Mouse (Mus musculus): Measurements from ENCODE around the gene Git1. TPM values are rescaled to one million over a fixed set of nuclear protein-coding genes. Genes with fewer than 3 reads are reported as not detected.

Git1 gene
- total and polyA plus RNA-seq, 2 experiments from 2014 or later: 19.6 to 143 TPM

- H3K4me2 ChIP-seq (ENCODE audit: low read depth, low read length, poor library complexity, severe bottlenecking): peak overlapping the region; percentile 86
- peak overlapping the region; percentile 90 for H3K4me3 ChIP-seq (ENCODE audit: low read depth, low read length)
- H3K27ac ChIP-seq (ENCODE audit: low read depth, low read length): peak overlapping the region; percentile 89
- WGBS: 59% methylated on average over 6 of the region's 6 CpGs
- no peaks in the 10 kb centered on the region for H3K27me3 ChIP-seq (ENCODE audit: insufficient read depth, low read length)
- no peak for TF ChIP-seq CTCF (IDR thresholded peaks at IDR 0.05)
- H3K36me3 ChIP-seq (ENCODE audit: insufficient read depth, low read length): no peaks in the 10 kb centered on the region
- peak overlapping the region; percentile 95 for H3K9ac ChIP-seq (replicated peaks; ENCODE audit: low read length, poor library complexity, severe bottlenecking)
- no peaks in the 10 kb centered on the region for H3K9me3 ChIP-seq (ENCODE audit: low read length)
- ATAC-seq (ENCODE audit: low FRiP score) (no peak), DNase-seq (ENCODE audit: low spot score) (no peak)
- H3K4me1 ChIP-seq (ENCODE audit: insufficient read depth, low read length): peaks cover 40% of the 10 kb centered on the region; the same call in 1 of the 2 replicates
These were observed 2.9 kb upstream of the Git1 start for GRCm38 (mm10) chr11:77490451-77490850.

GRCm38 (mm10) chr11:77491123-77491501, 2.2 kb upstream of the Git1 start:
- WGBS: 0% methylated on average over 13 of the region's 13 CpGs
- H3K4me2 ChIP-seq (ENCODE audit: low read depth, low read length, poor library complexity, severe bottlenecking): peak overlapping the region; percentile 86
- TF ChIP-seq CTCF (IDR thresholded peaks at IDR 0.05): peak; percentile 99
- H3K4me3 ChIP-seq (ENCODE audit: low read depth, low read length): peak overlapping the region; percentile 96
- ATAC-seq (ENCODE audit: low FRiP score): peak; percentile 72
- H3K4me1 ChIP-seq (ENCODE audit: insufficient read depth, low read length): peaks cover 35% of the 10 kb centered on the region; the same call in 1 of the 2 replicates
- H3K27me3 ChIP-seq (ENCODE audit: insufficient read depth, low read length): no peaks in the 10 kb centered on the region
- DNase-seq (ENCODE audit: low spot score): peak; percentile 95
- no peaks in the 10 kb centered on the region for H3K9me3 ChIP-seq (ENCODE audit: low read length)
- peak overlapping the region; percentile 95 for H3K9ac ChIP-seq (replicated peaks; ENCODE audit: low read length, poor library complexity, severe bottlenecking)
- H3K36me3 ChIP-seq (ENCODE audit: insufficient read depth, low read length): no peaks in the 10 kb centered on the region
- peak overlapping the region; percentile 89 for H3K27ac ChIP-seq (ENCODE audit: low read depth, low read length)

DNA sequence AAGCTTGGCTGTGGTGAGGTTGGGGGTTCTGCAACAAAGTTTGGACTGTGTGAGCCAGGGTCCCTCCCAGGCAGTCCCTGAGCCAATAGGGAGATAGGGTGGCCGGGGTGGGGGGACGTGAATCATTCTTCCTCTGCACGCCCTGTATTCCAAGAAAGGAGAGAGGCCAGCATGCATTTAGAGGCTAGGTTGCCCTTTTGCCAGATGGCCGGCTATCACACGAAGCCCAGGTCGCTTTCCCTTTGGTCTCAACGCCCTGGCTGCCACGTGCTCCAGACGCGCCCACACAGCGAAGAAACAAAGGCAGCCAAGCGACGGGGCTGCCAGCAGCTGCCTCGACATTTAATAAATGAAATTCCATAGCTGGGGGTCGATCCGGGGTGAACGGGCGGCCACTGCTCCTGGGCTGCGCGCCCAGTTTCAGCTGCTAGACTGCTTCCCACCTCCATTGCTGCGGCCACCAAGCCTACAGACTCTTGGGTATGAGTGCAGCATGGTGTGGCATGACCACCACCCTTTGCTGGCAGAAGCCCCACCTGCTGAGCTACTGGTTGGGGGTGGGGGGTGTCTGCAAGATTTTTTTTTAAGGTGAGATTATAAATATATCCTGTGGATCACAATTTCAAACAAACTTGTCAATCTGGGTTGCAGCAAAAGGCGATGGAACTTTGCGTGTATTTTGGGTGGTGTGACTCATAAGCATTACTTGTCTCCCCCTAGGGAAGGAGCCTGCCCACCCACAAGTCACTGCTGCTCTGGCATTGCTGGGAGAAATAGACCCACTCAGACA, 1.7 kb upstream of the Git1 start:
- H3K4me2 ChIP-seq (ENCODE audit: low read depth, low read length, poor library complexity, severe bottlenecking): peak overlapping the region; percentile 86
- no peaks in the 10 kb centered on the region for H3K36me3 ChIP-seq (ENCODE audit: insufficient read depth, low read length)
- peak; percentile 48 for ATAC-seq (ENCODE audit: low FRiP score)
- WGBS: under 1% methylated on average over 23 of the region's 23 CpGs
- H3K4me1 ChIP-seq (ENCODE audit: insufficient read depth, low read length): peaks cover 29% of the 10 kb centered on the region; the same call in 1 of the 2 replicates
- peak overlapping the region; percentile 96 for H3K4me3 ChIP-seq (ENCODE audit: low read depth, low read length)
- no peaks in the 10 kb centered on the region for H3K9me3 ChIP-seq (ENCODE audit: low read length)
- H3K9ac ChIP-seq (replicated peaks; ENCODE audit: low read length, poor library complexity, severe bottlenecking): peak overlapping the region; percentile 47
- no peaks in the 10 kb centered on the region for H3K27me3 ChIP-seq (ENCODE audit: insufficient read depth, low read length)
- peak; percentile 72 for DNase-seq (ENCODE audit: low spot score)
- H3K27ac ChIP-seq (ENCODE audit: low read depth, low read length): peak overlapping the region; percentile 89
- TF ChIP-seq CTCF (IDR thresholded peaks at IDR 0.05): no peak

- peak overlapping the region; percentile 97; the same call in 1 of the 2 replicates for H3K9ac ChIP-seq (replicated peaks; ENCODE audit: low read length, poor library complexity, severe bottlenecking)
- no peaks in the 10 kb centered on the region for H3K36me3 ChIP-seq (ENCODE audit: insufficient read depth, low read length)
- no peak for ATAC-seq (ENCODE audit: low FRiP score)
- peak overlapping the region; percentile 96 for H3K4me3 ChIP-seq (ENCODE audit: low read depth, low read length)
- H3K9me3 ChIP-seq (ENCODE audit: low read length): no peaks in the 10 kb centered on the region
- under 1% methylated on average over 18 of the region's 18 CpGs for WGBS
- H3K27me3 ChIP-seq (ENCODE audit: insufficient read depth, low read length): no peaks in the 10 kb centered on the region
- no peak for TF ChIP-seq CTCF (IDR thresholded peaks at IDR 0.05)
- H3K4me1 ChIP-seq (ENCODE audit: insufficient read depth, low read length): peaks cover 22% of the 10 kb centered on the region; the same call in 1 of the 2 replicates
- peak overlapping the region; percentile 86 for H3K4me2 ChIP-seq (ENCODE audit: low read depth, low read length, poor library complexity, severe bottlenecking)
- peak overlapping the region; percentile 89 for H3K27ac ChIP-seq (ENCODE audit: low read depth, low read length)
- no peak for DNase-seq (ENCODE audit: low spot score)
These were observed 971 bp upstream of the Git1 start for GRCm38 (mm10) chr11:77492311-77492871.

GRCm38 (mm10) chr11:77492911-77493332, 440 bp upstream of the Git1 start:
- Histone ChIP-seq H3K36me3 (ENCODE audit: insufficient read depth, low read length) (no peaks in the 10 kb centered on the region), H3K4me2 (ENCODE audit: low read depth, low read length, poor library complexity, severe bottlenecking) (peak overlapping the region; percentile 86), H3K27ac (ENCODE audit: low read depth, low read length) (peak overlapping the region; percentile 89), H3K4me1 (ENCODE audit: insufficient read depth, low read length) (peaks cover 17% of the 10 kb centered on the region; the same call in 1 of the 2 replicates), H3K27me3 (ENCODE audit: insufficient read depth, low read length) (no peaks in the 10 kb centered on the region), H3K9me3 (ENCODE audit: low read length) (no peaks in the 10 kb centered on the region), H3K9ac (replicated peaks; ENCODE audit: low read length, poor library complexity, severe bottlenecking) (peak overlapping the region; percentile 97), H3K4me3 (ENCODE audit: low read depth, low read length) (peak overlapping the region; percentile 96)
- peak; percentile 44 for TF ChIP-seq CTCF (IDR thresholded peaks at IDR 0.05)
- under 1% methylated on average over 17 of the region's 32 CpGs for WGBS
- peak; percentile 96 for DNase-seq (ENCODE audit: low spot score)
- ATAC-seq (ENCODE audit: low FRiP score): peak; percentile 69

DNA sequence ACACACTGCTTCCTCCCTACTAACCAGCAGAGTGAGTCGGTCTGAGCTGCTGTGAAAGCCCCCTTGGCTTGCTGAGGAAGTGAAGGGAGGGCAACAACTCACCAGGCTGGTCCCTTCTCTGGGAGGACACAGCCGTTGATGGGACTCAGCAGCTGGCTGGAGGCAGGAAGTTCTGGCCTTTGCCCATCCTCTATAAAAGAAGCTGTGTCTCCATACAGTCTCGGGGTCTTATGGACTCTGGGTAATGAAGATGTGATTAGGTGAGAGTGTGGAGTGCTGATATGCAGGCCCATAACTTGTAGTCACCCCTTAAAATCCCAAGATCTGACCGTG, 948 bp downstream of the Git1 start:
- Histone ChIP-seq H3K36me3 (ENCODE audit: insufficient read depth, low read length) (peaks cover 2% of the 10 kb centered on the region; the same call in 1 of the 2 replicates), H3K4me3 (ENCODE audit: low read depth, low read length) (peak overlapping the region; percentile 96), H3K27ac (ENCODE audit: low read depth, low read length) (peak overlapping the region; percentile 89), H3K4me1 (ENCODE audit: insufficient read depth, low read length) (peaks cover 14% of the 10 kb centered on the region; the same call in 1 of the 2 replicates), H3K9ac (replicated peaks; ENCODE audit: low read length, poor library complexity, severe bottlenecking) (peak overlapping the region; percentile 97), H3K27me3 (ENCODE audit: insufficient read depth, low read length) (no peaks in the 10 kb centered on the region), H3K9me3 (ENCODE audit: low read length) (no peaks in the 10 kb centered on the region), H3K4me2 (ENCODE audit: low read depth, low read length, poor library complexity, severe bottlenecking) (peak overlapping the region; percentile 86)
- WGBS: 35% methylated on average over 4 of the region's 4 CpGs
- no peak for ATAC-seq (ENCODE audit: low FRiP score)
- no peak for DNase-seq (ENCODE audit: low spot score)
- no peak for TF ChIP-seq CTCF (IDR thresholded peaks at IDR 0.05)
